Mouse (Mus musculus) ES-E14 (cell line): Measurements from ENCODE around the gene Sycn. TPM values are rescaled to one million over a fixed set of nuclear protein-coding genes. Genes with fewer than 3 reads are reported as not detected.

Source experiments
- DNase-seq: peaks from one replicate; pipeline ENCODE4 v3.0.0-alpha.2; 2013; ENCODE audit warnings: low read depth, low spot score
- H3K27ac ChIP-seq: 2 replicates; pipeline ENCODE4 v1.5.1; 2012; ENCODE audit warnings: low read depth, mild to moderate bottlenecking, low read length, moderate library complexity, mixed read lengths; ENCODE audit not compliant: poor library complexity, insufficient read depth, severe bottlenecking
- H3K36me3 ChIP-seq: 2 replicates; pipeline ENCODE4 v1.6.1; 2012; ENCODE audit warnings: mild to moderate bottlenecking, low read length, moderate library complexity, mixed read lengths; ENCODE audit not compliant: control insufficient read depth, poor library complexity, insufficient read depth, severe bottlenecking
- H3K4me1 ChIP-seq, 2 experiments: fragments of 150-350 bp in 1 of 2; sonication (generic) in 1 of 2; 2 replicates each; pipeline ENCODE4 v1.6.1; 2012; ENCODE audit warnings: low read length in 2 of 2, mild to moderate bottlenecking in 1 of 2, mixed read lengths in 1 of 2; ENCODE audit not compliant: control insufficient read depth in 2 of 2, insufficient read depth in 2 of 2, poor library complexity in 1 of 2
- H3K4me3 ChIP-seq, 2 experiments: fragments of 150-350 bp in 1 of 2; sonication (generic) in 1 of 2; 2 replicates each; pipeline ENCODE4 v1.5.1; 2012; ENCODE audit warnings: low read length in 2 of 2, low read depth in 1 of 2, mild to moderate bottlenecking in 1 of 2, mixed read lengths in 1 of 2; ENCODE audit not compliant: insufficient read depth in 1 of 2, poor library complexity in 1 of 2, severe bottlenecking in 1 of 2
- H3K9ac ChIP-seq: 2 replicates; pipeline ENCODE4 v1.6.1; 2012; ENCODE audit warnings: low read depth, mild to moderate bottlenecking, low read length, mixed read lengths; ENCODE audit not compliant: poor library complexity, insufficient read depth, severe bottlenecking
- H3K9me3 ChIP-seq: fragments of 150-350 bp; sonication (generic); 2 replicates; pipeline ENCODE4 v1.6.1; 2012; ENCODE audit warnings: low read depth, mild to moderate bottlenecking, low read length; ENCODE audit not compliant: control insufficient read depth, insufficient read depth
- CHD2 ChIP-seq: IDR thresholded peaks from 2 replicates; pipeline ENCODE4 v1.6.1; 2014; ENCODE audit warnings: mild to moderate bottlenecking, low read depth, low read length, inconsistent platforms
- HCFC1 ChIP-seq: IDR thresholded peaks from 2 replicates; pipeline ENCODE4 v1.6.1; 2012; ENCODE audit warnings: low read length, inconsistent platforms, borderline replicate concordance; ENCODE audit not compliant: insufficient read depth
- MAFK ChIP-seq: IDR thresholded peaks from 2 replicates; pipeline ENCODE4 v1.6.1; 2014; ENCODE audit warnings: mild to moderate bottlenecking, low read depth, low read length, inconsistent platforms; ENCODE audit not compliant: insufficient read depth
- ZC3H11A ChIP-seq: IDR thresholded peaks from 2 replicates; pipeline ENCODE4 v1.6.1; 2012; ENCODE audit warnings: low read depth, mild to moderate bottlenecking, inconsistent platforms, low read length, borderline replicate concordance
- ZNF384 ChIP-seq: IDR thresholded peaks from 2 replicates; pipeline ENCODE4 v1.6.1; 2012; ENCODE audit warnings: low read depth, low read length, inconsistent platforms
- in situ Hi-C, 2 experiments: fragments of 600-800 bp; cut with MboI; formaldehyde crosslinking; loops; one replicate each; pipeline ENCODE4 v1.15.1; 2025; ENCODE audit warnings: low sequenced_read_pairs in 2 of 2, inconsistent platforms in 1 of 2; ENCODE audit not compliant: unreplicated experiment in 2 of 2
- total RNA-seq: library from RNA; depleted of rRNA; stranded (reverse); fragments of 300-350 nt; gene quantifications from 2 replicates; pipeline ENCODE4 v1.2.3, GENCODE M21; 2012

Gene Sycn
- total RNA-seq, 1 experiment = not detected

DNA sequence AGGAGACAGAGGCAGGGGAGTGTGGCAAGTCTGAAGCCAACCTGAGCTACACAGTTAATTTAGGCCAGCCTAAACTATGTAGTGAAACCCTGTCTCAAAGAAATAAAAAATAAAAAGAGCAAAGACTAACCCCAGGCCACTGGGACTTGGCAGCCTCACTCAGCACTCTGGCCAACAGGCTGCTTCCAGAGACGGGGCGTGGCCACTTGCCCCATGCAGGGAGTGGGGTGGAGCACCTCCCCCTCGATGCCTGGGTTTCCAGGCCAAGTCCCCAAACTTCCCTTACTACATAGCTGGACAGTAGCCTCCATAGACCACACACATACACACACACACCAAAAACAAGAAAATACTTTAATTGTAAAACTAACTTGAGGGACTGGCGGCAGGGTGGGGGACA, 17.8 kb downstream of the Sycn start:
- H3K9me3 ChIP-seq = no peaks in the 10 kb centered on the region
- no peak overlapping the region for H3K4me3 ChIP-seq
- H3K27ac ChIP-seq = no peak overlapping the region
- no peak overlapping the region for H3K9ac ChIP-seq
- peaks cover 41% of the 10 kb centered on the region for H3K36me3 ChIP-seq
- in situ Hi-C loops = no loop called here
- TF ChIP-seq ZNF384 = no peak
- no peak for TF ChIP-seq CHD2
- DNase-seq = no peak
- H3K4me1 ChIP-seq = peaks cover 10 to 36% of the 10 kb centered on the region in 2 experiments

DNA sequence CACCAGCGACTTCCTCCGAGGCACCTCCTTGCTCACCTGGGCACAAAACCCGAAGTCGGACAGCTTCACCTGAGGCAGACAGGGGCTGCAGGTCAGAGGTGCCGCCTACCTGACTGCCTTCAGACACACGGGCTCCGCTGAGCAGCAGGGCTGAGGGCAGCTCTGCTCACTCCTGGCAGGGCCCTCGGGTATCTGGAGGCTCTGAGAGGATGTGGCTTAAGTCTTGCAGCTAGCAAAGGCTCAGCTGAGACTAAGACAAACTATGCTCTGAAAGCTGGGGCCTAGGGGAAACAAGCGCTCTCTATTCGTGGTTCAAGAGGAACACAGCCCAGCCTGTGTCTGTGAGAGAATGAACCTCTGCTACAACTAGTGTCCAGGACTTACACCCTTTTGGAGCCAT, 20.2 kb downstream of the Sycn start:
- H3K27ac ChIP-seq = no peak overlapping the region
- H3K9ac ChIP-seq = no peak overlapping the region
- no peaks in the 10 kb centered on the region for H3K9me3 ChIP-seq
- no peak overlapping the region for H3K4me3 ChIP-seq
- DNase-seq = no peak
- TF ChIP-seq MAFK = no peak
- in situ Hi-C loops = no loop called here
- H3K36me3 ChIP-seq = peaks cover 58% of the 10 kb centered on the region
- H3K4me1 ChIP-seq = peaks cover 10 to 32% of the 10 kb centered on the region in 2 experiments

DNA sequence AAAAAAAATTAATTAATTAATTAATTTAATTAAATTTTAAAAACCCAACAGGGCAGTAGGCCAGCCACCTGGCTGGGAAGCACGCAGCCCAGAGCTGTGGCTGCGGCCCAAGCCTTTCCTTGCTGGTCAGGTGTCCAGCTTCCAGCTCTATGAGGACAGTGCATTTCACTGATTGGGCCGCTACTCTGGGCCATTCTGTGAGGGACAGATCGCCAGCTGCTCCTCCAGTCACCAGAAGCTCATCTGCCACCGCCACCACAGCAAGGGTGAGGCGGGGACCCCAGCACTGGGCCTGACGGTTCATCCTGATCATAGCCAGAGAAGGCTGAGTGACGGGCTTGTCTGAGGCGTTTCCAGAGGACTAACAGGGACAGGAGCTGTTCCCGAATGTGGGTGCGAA, 21.3 kb downstream of the Sycn start:
- peaks cover 67% of the 10 kb centered on the region for H3K36me3 ChIP-seq
- no peaks in the 10 kb centered on the region for H3K9me3 ChIP-seq
- H3K9ac ChIP-seq = no peak overlapping the region
- peaks cover 8 to 22% of the 10 kb centered on the region in 2 experiments; a peak in 3 of 4 replicates for H3K4me1 ChIP-seq
- in situ Hi-C loops = no loop called here
- no peak for DNase-seq
- no peak overlapping the region for H3K4me3 ChIP-seq
- no peak for TF ChIP-seq ZC3H11A
- TF ChIP-seq HCFC1 = no peak
- no peak for TF ChIP-seq CHD2
- TF ChIP-seq MAFK = no peak
- no peak for TF ChIP-seq ZNF384
- no peak overlapping the region for H3K27ac ChIP-seq

- no peak overlapping the region for H3K4me3 ChIP-seq
- H3K4me1 ChIP-seq = peaks cover 5 to 19% of the 10 kb centered on the region in 2 experiments; a peak in 3 of 4 replicates
- no peak for DNase-seq
- no peaks in the 10 kb centered on the region for H3K9me3 ChIP-seq
- H3K9ac ChIP-seq = no peak overlapping the region
- H3K27ac ChIP-seq = no peak overlapping the region
- peaks cover 71% of the 10 kb centered on the region for H3K36me3 ChIP-seq
- in situ Hi-C loops = no loop called here
- TF ChIP-seq ZC3H11A (no peak), CHD2 (no peak), HCFC1 (no peak), ZNF384 (no peak), MAFK (no peak)
Measured at GRCm38 (mm10) chr7:28562371-28562770, 21.7 kb downstream of the Sycn start.

DNA sequence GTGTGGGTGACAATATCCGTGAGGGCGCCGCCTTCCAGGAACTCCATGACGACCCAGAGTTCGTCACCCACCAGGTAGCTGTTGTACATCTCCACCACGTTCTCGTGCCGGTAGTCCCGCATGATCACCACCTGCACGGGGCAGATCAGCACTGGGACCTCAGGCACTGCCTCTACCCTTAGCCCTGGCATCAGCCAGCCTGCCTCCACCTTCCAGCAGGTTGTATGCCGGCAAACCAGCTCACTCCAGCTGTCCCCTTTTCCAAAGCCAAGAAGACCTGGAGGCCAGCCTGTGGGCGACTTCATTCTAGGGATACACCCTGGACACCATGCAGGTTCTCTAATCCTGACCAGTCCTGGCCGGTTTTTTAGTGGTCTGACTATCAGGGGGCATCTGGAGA, 22.3 kb downstream of the Sycn start:
- no peak for DNase-seq
- H3K9ac ChIP-seq = no peak overlapping the region
- in situ Hi-C loops = no loop called here
- no peak overlapping the region for H3K27ac ChIP-seq
- TF ChIP-seq MAFK = no peak
- TF ChIP-seq HCFC1 = no peak
- TF ChIP-seq ZNF384 = no peak
- TF ChIP-seq CHD2 = no peak
- no peak for TF ChIP-seq ZC3H11A
- no peaks in the 10 kb centered on the region for H3K9me3 ChIP-seq
- peaks cover 5 to 14% of the 10 kb centered on the region in 2 experiments; a peak in 3 of 4 replicates for H3K4me1 ChIP-seq
- H3K36me3 ChIP-seq = peaks cover 77% of the 10 kb centered on the region
- no peak overlapping the region for H3K4me3 ChIP-seq
